Mouse (Mus musculus): ENCODE measurements around the gene Atxn7l1. TPM values are rescaled to one million over a fixed set of nuclear protein-coding genes. Genes with fewer than 3 reads are reported as not detected.

Gene Atxn7l1
- polyA plus RNA-seq, 1 experiment: 37.1 TPM

GRCm38 (mm10) chr12:33359878-33360482, 212.5 kb downstream of the Atxn7l1 start:
- TF ChIP-seq POLR2A (IDR thresholded peaks at IDR 0.05; ENCODE audit: low read depth, low read length) (no peak), CTCF (IDR thresholded peaks at IDR 0.05; ENCODE audit: extremely low read depth, insufficient read depth, insufficient read length, insufficient replicate concordance) (no peak)
- Histone ChIP-seq H3K36me3 (ENCODE audit: control insufficient read depth, insufficient read depth, low read length) (peaks cover 37% of the 10 kb centered on the region), H3K4me1 (ENCODE audit: control insufficient read depth, insufficient read depth, insufficient read length) (no peaks in the 10 kb centered on the region), H3K27me3 (ENCODE audit: control insufficient read depth, insufficient read depth, low read length) (no peaks in the 10 kb centered on the region), H3K27ac (ENCODE audit: insufficient read depth, low read length) (no peak overlapping the region), H3K4me3 (ENCODE audit: extremely low read depth, insufficient read depth, insufficient read length) (no peak overlapping the region)
- 95% methylated on average over 5 of the region's 5 CpGs for WGBS
- no peak for DNase-seq (ENCODE audit: low read depth in 1 of 2, low spot score in 2 of 2)

DNA sequence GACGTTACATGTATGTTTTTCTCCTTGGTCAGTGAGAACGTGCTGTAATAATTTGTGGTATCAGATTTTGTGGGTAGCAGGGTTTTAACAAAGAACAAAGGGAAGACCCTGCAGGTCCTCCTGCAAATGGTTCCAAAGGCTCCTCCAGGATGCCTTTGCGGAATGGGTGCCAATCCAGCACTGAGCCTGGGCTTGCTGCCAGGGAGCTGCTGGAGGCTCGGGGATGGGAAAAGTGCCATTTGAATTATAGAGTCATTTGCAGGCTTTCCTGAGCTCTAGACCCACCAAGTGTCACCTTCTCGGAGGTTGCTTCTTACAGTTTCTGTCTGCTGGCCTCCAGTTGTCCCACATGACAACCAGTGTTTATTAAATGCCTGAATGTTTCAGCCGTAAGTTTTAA, 213.2 kb downstream of the Atxn7l1 start:
- no peaks in the 10 kb centered on the region for H3K27me3 ChIP-seq (ENCODE audit: control insufficient read depth, insufficient read depth, low read length)
- WGBS: 89% methylated on average over 6 of the region's 6 CpGs
- no peak overlapping the region for H3K4me3 ChIP-seq (ENCODE audit: extremely low read depth, insufficient read depth, insufficient read length)
- no peak for TF ChIP-seq CTCF (IDR thresholded peaks at IDR 0.05; ENCODE audit: extremely low read depth, insufficient read depth, insufficient read length, insufficient replicate concordance)
- TF ChIP-seq POLR2A (IDR thresholded peaks at IDR 0.05; ENCODE audit: low read depth, low read length): no peak
- no peaks in the 10 kb centered on the region for H3K4me1 ChIP-seq (ENCODE audit: control insufficient read depth, insufficient read depth, insufficient read length)
- no peak for DNase-seq (ENCODE audit: low read depth in 1 of 2, low spot score in 2 of 2)
- H3K36me3 ChIP-seq (ENCODE audit: control insufficient read depth, insufficient read depth, low read length): peaks cover 38% of the 10 kb centered on the region
- no peak overlapping the region for H3K27ac ChIP-seq (ENCODE audit: insufficient read depth, low read length)

- Histone ChIP-seq H3K4me1 (ENCODE audit: control insufficient read depth, insufficient read depth, insufficient read length) (no peaks in the 10 kb centered on the region), H3K36me3 (ENCODE audit: control insufficient read depth, insufficient read depth, low read length) (peaks cover 51% of the 10 kb centered on the region)
- WGBS: 96% methylated on average over 8 of the region's 8 CpGs
Measured at GRCm38 (mm10) chr12:33364511-33364910, 217.0 kb downstream of the Atxn7l1 start.

GRCm38 (mm10) chr12:33365133-33365532, 217.6 kb downstream of the Atxn7l1 start:
- Histone ChIP-seq H3K4me3 (ENCODE audit: extremely low read depth, insufficient read depth, insufficient read length) (no peak overlapping the region), H3K4me1 (ENCODE audit: control insufficient read depth, insufficient read depth, insufficient read length) (no peaks in the 10 kb centered on the region), H3K27me3 (ENCODE audit: control insufficient read depth, insufficient read depth, low read length) (no peaks in the 10 kb centered on the region), H3K27ac (ENCODE audit: insufficient read depth, low read length) (no peak overlapping the region), H3K36me3 (ENCODE audit: control insufficient read depth, insufficient read depth, low read length) (peaks cover 47% of the 10 kb centered on the region)
- no peak for DNase-seq (ENCODE audit: low read depth in 1 of 2, low spot score in 2 of 2)
- WGBS: 91% methylated on average over 8 of the region's 8 CpGs
- TF ChIP-seq POLR2A (IDR thresholded peaks at IDR 0.05; ENCODE audit: low read depth, low read length) (no peak), CTCF (IDR thresholded peaks at IDR 0.05; ENCODE audit: extremely low read depth, insufficient read depth, insufficient read length, insufficient replicate concordance) (no peak)

More at GRCm38 (mm10) chr12:33364511-33364910, 217.0 kb downstream of the Atxn7l1 start:
- H3K4me3 ChIP-seq (ENCODE audit: extremely low read depth, insufficient read depth, insufficient read length): no peak overlapping the region
- H3K27ac ChIP-seq (ENCODE audit: insufficient read depth, low read length): no peak overlapping the region
- no peak for DNase-seq (ENCODE audit: low read depth in 1 of 2, low spot score in 2 of 2)
- H3K27me3 ChIP-seq (ENCODE audit: control insufficient read depth, insufficient read depth, low read length): no peaks in the 10 kb centered on the region
- TF ChIP-seq CTCF (IDR thresholded peaks at IDR 0.05; ENCODE audit: extremely low read depth, insufficient read depth, insufficient read length, insufficient replicate concordance) (no peak), POLR2A (IDR thresholded peaks at IDR 0.05; ENCODE audit: low read depth, low read length) (no peak)

DNA sequence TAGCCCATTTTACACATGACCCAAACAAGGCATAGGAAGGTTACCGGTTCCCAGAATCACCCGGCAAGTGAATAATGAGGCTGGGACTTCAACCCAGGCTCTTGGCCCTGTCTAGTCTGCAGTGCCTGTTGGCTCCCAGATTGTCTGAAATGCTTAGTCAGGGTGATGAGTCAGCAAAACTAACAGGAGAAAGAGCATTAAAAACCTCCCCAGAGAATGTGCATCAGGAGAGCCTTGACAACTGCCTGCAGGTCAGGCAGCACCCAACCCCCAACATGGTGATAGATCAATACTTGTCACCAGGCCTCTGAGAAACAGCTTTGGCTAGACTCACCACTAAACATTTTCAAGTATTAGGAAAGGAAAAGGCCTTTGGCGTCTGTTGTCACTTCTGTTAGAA, 222.1 kb downstream of the Atxn7l1 start:
- no peak overlapping the region for H3K4me3 ChIP-seq (ENCODE audit: extremely low read depth, insufficient read depth, insufficient read length)
- H3K36me3 ChIP-seq (ENCODE audit: control insufficient read depth, insufficient read depth, low read length): peaks cover 32% of the 10 kb centered on the region
- no peak overlapping the region for H3K27ac ChIP-seq (ENCODE audit: insufficient read depth, low read length)
- no peak for DNase-seq (ENCODE audit: low read depth in 1 of 2, low spot score in 2 of 2)
- H3K4me1 ChIP-seq (ENCODE audit: control insufficient read depth, insufficient read depth, insufficient read length): no peaks in the 10 kb centered on the region
- WGBS: 95% methylated on average over 3 of the region's 3 CpGs
- TF ChIP-seq CTCF (IDR thresholded peaks at IDR 0.05; ENCODE audit: extremely low read depth, insufficient read depth, insufficient read length, insufficient replicate concordance) (no peak), POLR2A (IDR thresholded peaks at IDR 0.05; ENCODE audit: low read depth, low read length) (no peak)
- H3K27me3 ChIP-seq (ENCODE audit: control insufficient read depth, insufficient read depth, low read length): no peaks in the 10 kb centered on the region

DNA sequence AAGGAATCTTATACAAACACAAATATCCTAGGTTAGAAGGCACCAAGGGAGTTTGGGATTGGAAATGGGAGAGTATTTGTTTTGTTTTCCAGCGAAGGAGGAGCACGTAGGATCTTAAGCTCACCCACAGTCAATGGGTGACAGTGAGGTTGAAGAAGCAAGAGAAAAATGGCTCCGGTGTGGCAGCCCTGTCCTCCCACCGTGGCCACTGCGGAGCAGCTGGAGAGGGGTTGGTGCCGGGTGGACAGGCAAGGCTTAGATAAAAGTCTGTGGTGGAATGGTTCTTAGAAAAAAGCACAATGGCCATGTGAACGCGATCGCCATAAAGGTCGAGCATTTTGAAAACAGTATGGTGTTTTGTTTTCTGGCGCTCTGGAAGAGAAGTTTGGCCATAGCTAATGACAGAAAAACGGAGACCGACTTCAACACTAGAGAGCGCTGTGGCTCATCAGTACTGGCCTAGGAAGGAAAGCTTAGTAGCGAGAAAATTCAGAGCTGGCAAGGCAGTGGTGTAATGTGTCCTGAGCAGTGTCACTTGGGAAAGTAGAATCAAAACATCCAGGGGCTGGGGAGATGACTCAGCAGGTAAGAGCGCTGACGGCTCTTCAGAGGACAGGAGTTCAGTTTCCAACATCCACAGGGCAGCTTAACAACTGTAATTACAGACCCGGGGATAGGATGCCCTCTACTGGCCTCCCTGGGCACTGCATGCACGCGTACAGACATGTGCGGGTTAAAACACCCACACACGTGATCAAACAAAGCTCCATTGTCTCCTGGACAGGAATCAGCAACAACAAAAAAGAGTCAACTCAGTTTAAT, 232.3 kb downstream of the Atxn7l1 start:
- DNase-seq (ENCODE audit: low read depth in 1 of 2, low spot score in 2 of 2): peak; percentile 39 to 53
- H3K27me3 ChIP-seq (ENCODE audit: control insufficient read depth, insufficient read depth, low read length): no peaks in the 10 kb centered on the region
- H3K4me3 ChIP-seq (ENCODE audit: extremely low read depth, insufficient read depth, insufficient read length): peak overlapping the region; percentile 29; the same call in 1 of the 2 replicates
- H3K4me1 ChIP-seq (ENCODE audit: control insufficient read depth, insufficient read depth, insufficient read length): no peaks in the 10 kb centered on the region
- H3K36me3 ChIP-seq (ENCODE audit: control insufficient read depth, insufficient read depth, low read length): peaks cover 2% of the 10 kb centered on the region; the same call in 1 of the 2 replicates
- H3K27ac ChIP-seq (ENCODE audit: insufficient read depth, low read length): no peak overlapping the region
- 23% methylated on average over 22 of the region's 22 CpGs for WGBS
- TF ChIP-seq CTCF (IDR thresholded peaks at IDR 0.05; ENCODE audit: extremely low read depth, insufficient read depth, insufficient read length, insufficient replicate concordance) (peak; percentile 56; the same call in 1 of the 2 replicates), POLR2A (IDR thresholded peaks at IDR 0.05; ENCODE audit: low read depth, low read length) (no peak)

All from spleen, adult 2 months (tissue).